Comparison of ENCODE assay signal across 8 mouse cellular contexts in genomic region chr10:127291881-127292638, GRCm38 (mm10). TPM values are rescaled to one million over a fixed set of nuclear protein-coding genes. Genes with fewer than 3 reads are reported as not detected.
DNase-seq lines count a peak whose midpoint lies in the region; ATAC-seq and TF ChIP-seq lines count a peak whose summit lies in the region.

No protein-coding gene starts in this region.

- peaks cover 4% of the 10 kb centered on the region for H3K4me1 ChIP-seq in ES-Bruce4 (ENCODE audit: control insufficient read depth, insufficient read depth, low read length)
- peaks cover 48% of the 10 kb centered on the region for H3K4me1 ChIP-seq in forebrain, embryonic 13.5 days
- peaks cover 19 to 32% of the 10 kb centered on the region in 2 experiments for H3K4me1 ChIP-seq in liver, embryonic 14.5 days (replicated peaks; ENCODE audit: control insufficient read depth in 2 of 2, insufficient read depth in 2 of 2, low read length in 1 of 2)

- H3K9me3 ChIP-seq in ES-Bruce4 (replicated peaks; ENCODE audit: control insufficient read depth, insufficient read depth, low read length, poor library complexity, severe bottlenecking) = peaks cover 12% of the 10 kb centered on the region
- H3K9me3 ChIP-seq in forebrain, embryonic 13.5 days (replicated peaks) = no peaks in the 10 kb centered on the region
- no peaks in the 10 kb centered on the region for H3K9me3 ChIP-seq in liver, embryonic 14.5 days (ENCODE audit: control insufficient read depth, low read length)

- H3K9ac ChIP-seq in ES-Bruce4 (ENCODE audit: low read depth, poor library complexity, severe bottlenecking) = no peak overlapping the region
- H3K9ac ChIP-seq in forebrain, embryonic 13.5 days = peak overlapping the region; percentile 73
- H3K9ac ChIP-seq in liver, embryonic 14.5 days (replicated peaks) = peak overlapping the region; percentile 94

- H3K4me3 ChIP-seq in ES-Bruce4 (ENCODE audit: low read depth, low read length) = peak overlapping the region; percentile 11; the same call in 1 of the 2 replicates
- H3K4me3 ChIP-seq in forebrain, embryonic 13.5 days = peak overlapping the region; percentile 68
- H3K4me3 ChIP-seq in liver, embryonic 14.5 days (ENCODE audit: insufficient read depth in 1 of 2, low read depth in 2 of 2, low read length in 2 of 2) = peak overlapping the region; percentile 78 to 91

- peak; percentile 42 for DNase-seq in CD4-positive, CD25-positive, alpha-beta regulatory T cell, adult 2 months (ENCODE audit: low read depth, low spot score)
- peak; percentile 81 to 84 (median 83) for DNase-seq in liver, embryonic 14.5 days (ENCODE audit: low read depth in 3 of 3, low spot score in 3 of 3)
- DNase-seq in ovary, postnatal 36 days (ENCODE audit: low spot score) = no peak
- DNase-seq in retina, embryonic 14.5 days (ENCODE audit: low spot score) = no peak
- no peak for DNase-seq in thymus, adult 18-20 months

- WGBS in forebrain, embryonic 13.5 days = 54% methylated on average over 5 of the region's 5 CpGs
- 5% methylated on average over 5 of the region's 5 CpGs for WGBS in liver, embryonic 14.5 days (ENCODE audit: insufficient replicate concordance)

- no peak for ATAC-seq in CD4-positive, CD25-positive, alpha-beta regulatory T cell, adult 4 months
- ATAC-seq in forebrain, embryonic 13.5 days = no peak
- ATAC-seq in liver, embryonic 14.5 days (ENCODE audit: insufficient read depth) = peak; percentile 39

- no peak for TF ChIP-seq EP300 in ES-Bruce4 (IDR thresholded peaks at IDR 0.05; ENCODE audit: insufficient read depth, low read depth, low read length)
- peak; percentile 79 for TF ChIP-seq EP300 in liver, embryonic 14.5 days (IDR thresholded peaks at IDR 0.05; ENCODE audit: low read depth)

- peaks cover 34% of the 10 kb centered on the region for H3K36me3 ChIP-seq in ES-Bruce4 (ENCODE audit: control insufficient read depth, insufficient read depth, low read length, poor library complexity, severe bottlenecking)
- H3K36me3 ChIP-seq in forebrain, embryonic 13.5 days (ENCODE audit: poor library complexity, severe bottlenecking) = peaks cover 44% of the 10 kb centered on the region
- peaks cover 49% of the 10 kb centered on the region for H3K36me3 ChIP-seq in liver, embryonic 14.5 days (replicated peaks; ENCODE audit: control insufficient read depth, insufficient read depth, low read depth)

- H3K27me3 ChIP-seq in ES-Bruce4 (ENCODE audit: control insufficient read depth, insufficient read depth, low read length, poor library complexity, severe bottlenecking) = no peaks in the 10 kb centered on the region
- H3K27me3 ChIP-seq in forebrain, embryonic 13.5 days = no peaks in the 10 kb centered on the region
- H3K27me3 ChIP-seq in liver, embryonic 14.5 days (ENCODE audit: control insufficient read depth, insufficient read depth, low read length) = no peaks in the 10 kb centered on the region

- no peak for TF ChIP-seq CTCF in ES-Bruce4 (IDR thresholded peaks at IDR 0.05; ENCODE audit: low read depth, low read length)
- no peak for TF ChIP-seq CTCF in liver, embryonic 14.5 days (IDR thresholded peaks at IDR 0.05; ENCODE audit: low read depth)

- no peak for TF ChIP-seq POLR2A in ES-Bruce4 (IDR thresholded peaks at IDR 0.05; ENCODE audit: insufficient read depth, low read length)

- H3K27ac ChIP-seq in ES-Bruce4 (ENCODE audit: insufficient read depth, low read length) = no peak overlapping the region
- H3K27ac ChIP-seq in forebrain, embryonic 13.5 days = no peak overlapping the region; the same call in 1 of the 2 replicates
- peak overlapping the region; percentile 98 for H3K27ac ChIP-seq in liver, embryonic 14.5 days

- peak overlapping the region; percentile 88 for H3K4me2 ChIP-seq in forebrain, embryonic 13.5 days
- H3K4me2 ChIP-seq in liver, embryonic 14.5 days (ENCODE audit: low read depth) = peak overlapping the region; percentile 99

RNA-seq across cellular contexts. Expression of gene Mbd6, which starts 3.2 kb away (rescaled TPM):
- 10 to 100 TPM in 1 of 2 experiments, 1 to 10 TPM in 1; 4.0 to 14.7 TPM for polyA plus RNA-seq in CD4-positive, CD25-positive, alpha-beta regulatory T cell, adult 4 months (2017; shearing (Covaris generic))
- 26.2 and 26.7 TPM in 2 replicates for polyA plus RNA-seq in ES-Bruce4 (2011; ENCODE audit: insufficient read depth, insufficient read length, low read depth, missing spikeins)
- 13.6 and 16.7 TPM in 2 replicates for polyA plus RNA-seq in forebrain, embryonic 13.5 days (2015; fragmentation: Nextera tagmentation; extraction: Ambion mirVana)
- polyA plus RNA-seq in liver, embryonic 14.5 days (2012; rRNA removed) = 9.7 and 11.0 TPM in 2 replicates
- polyA plus RNA-seq in liver, embryonic 14.5 days (2014; fragmentation: Nextera tagmentation; extraction: Ambion mirVana) = 5.6 and 6.2 TPM in 2 replicates

RNA-seq across cellular contexts. Expression of gene Mars, which starts 19.5 kb away (rescaled TPM):
- polyA plus RNA-seq in CD4-positive, CD25-positive, alpha-beta regulatory T cell, adult 4 months (2017; shearing (Covaris generic)) = 10 to 100 TPM; 20.4 to 33.2 TPM
- 129 and 136 TPM in 2 replicates for polyA plus RNA-seq in ES-Bruce4 (2011; ENCODE audit: insufficient read depth, insufficient read length, low read depth, missing spikeins)
- 137 and 138 TPM in 2 replicates for polyA plus RNA-seq in forebrain, embryonic 13.5 days (2015; fragmentation: Nextera tagmentation; extraction: Ambion mirVana)
- 53.6 and 63.4 TPM in 2 replicates for polyA plus RNA-seq in liver, embryonic 14.5 days (2012; rRNA removed)
- 101 and 115 TPM in 2 replicates for polyA plus RNA-seq in liver, embryonic 14.5 days (2014; fragmentation: Nextera tagmentation; extraction: Ambion mirVana)

RNA-seq across cellular contexts. Expression of gene Dctn2, which starts 25.9 kb away (rescaled TPM):
- 10 to 100 TPM; 43.8 to 48.0 TPM for polyA plus RNA-seq in CD4-positive, CD25-positive, alpha-beta regulatory T cell, adult 4 months (2017; shearing (Covaris generic))
- 124 and 125 TPM in 2 replicates for polyA plus RNA-seq in ES-Bruce4 (2011; ENCODE audit: insufficient read depth, insufficient read length, low read depth, missing spikeins)
- polyA plus RNA-seq in forebrain, embryonic 13.5 days (2015; fragmentation: Nextera tagmentation; extraction: Ambion mirVana) = 262 and 282 TPM in 2 replicates
- 53.8 and 58.7 TPM in 2 replicates for polyA plus RNA-seq in liver, embryonic 14.5 days (2012; rRNA removed)
- polyA plus RNA-seq in liver, embryonic 14.5 days (2014; fragmentation: Nextera tagmentation; extraction: Ambion mirVana) = 59.2 and 64.7 TPM in 2 replicates

RNA-seq across cellular contexts. Expression of gene Kif5a, which starts 28.9 kb away (rescaled TPM):
- polyA plus RNA-seq in CD4-positive, CD25-positive, alpha-beta regulatory T cell, adult 4 months (2017; shearing (Covaris generic)) = not detected
- 7.3 and 8.0 TPM in 2 replicates for polyA plus RNA-seq in ES-Bruce4 (2011; ENCODE audit: insufficient read depth, insufficient read length, low read depth, missing spikeins)
- polyA plus RNA-seq in forebrain, embryonic 13.5 days (2015; fragmentation: Nextera tagmentation; extraction: Ambion mirVana) = 45.4 and 47.6 TPM in 2 replicates
- polyA plus RNA-seq in liver, embryonic 14.5 days (2012; rRNA removed) = 0.11 and 0.19 TPM in 2 replicates
- polyA plus RNA-seq in liver, embryonic 14.5 days (2014; fragmentation: Nextera tagmentation; extraction: Ambion mirVana) = 0.01 and 0.03 TPM in 2 replicates

RNA-seq across cellular contexts. Expression of gene Arhgap9, which starts 29.7 kb away (rescaled TPM):
- 100 to 1,000 TPM in 1 of 2 experiments, 10 to 100 TPM in 1; 92.4 to 118 TPM for polyA plus RNA-seq in CD4-positive, CD25-positive, alpha-beta regulatory T cell, adult 4 months (2017; shearing (Covaris generic))
- 8.5 and 9.1 TPM in 2 replicates for polyA plus RNA-seq in ES-Bruce4 (2011; ENCODE audit: insufficient read depth, insufficient read length, low read depth, missing spikeins)
- 0.39 and 0.72 TPM in 2 replicates for polyA plus RNA-seq in forebrain, embryonic 13.5 days (2015; fragmentation: Nextera tagmentation; extraction: Ambion mirVana)
- 7.3 and 8.8 TPM in 2 replicates for polyA plus RNA-seq in liver, embryonic 14.5 days (2012; rRNA removed)
- polyA plus RNA-seq in liver, embryonic 14.5 days (2014; fragmentation: Nextera tagmentation; extraction: Ambion mirVana) = 12.4 and 13.4 TPM in 2 replicates

Comparison
In these comparisons a context has a peak if more than half of its experiments do, and no peak if none do; other contexts are left out.
1. DNase-seq: peak in CD4-positive, CD25-positive, alpha-beta regulatory T cell, adult 2 months (single experiment) and liver, embryonic 14.5 days (3 of 3); none in ovary, postnatal 36 days (single experiment), retina, embryonic 14.5 days (single experiment) and thymus, adult 18-20 months (0 of 2).
2. H3K4me3 ChIP-seq: peak in every context shown above with its lines; median percentile 84 in liver, embryonic 14.5 days; 68 in forebrain, embryonic 13.5 days; 11 in ES-Bruce4.